Mouse (Mus musculus) C2C12 (cell line): ENCODE measurements around the gene Adat3. TPM values are rescaled to one million over a fixed set of nuclear protein-coding genes. Genes with fewer than 3 reads are reported as not detected.

Experiments used
- H3K27me3 ChIP-seq: one replicate; pipeline ENCODE4 v1.6.1; 2011; ENCODE audit not compliant: control insufficient read depth, insufficient read depth, insufficient read length
- H3K36me3 ChIP-seq: one replicate; pipeline ENCODE4 v1.6.1; 2011; ENCODE audit not compliant: control insufficient read depth, insufficient read depth
- H3K4me3 ChIP-seq: one replicate; pipeline ENCODE4 v1.5.1; 2011; ENCODE audit warnings: mild to moderate bottlenecking, control low read depth; ENCODE audit not compliant: poor library complexity, insufficient read depth, severe bottlenecking
- H3K79me2 ChIP-seq: one replicate; pipeline ENCODE4 v1.6.1; 2011; ENCODE audit not compliant: control insufficient read depth, insufficient read depth
- H3K79me3 ChIP-seq: one replicate; pipeline ENCODE4 v1.6.1; 2011; ENCODE audit warnings: low read depth, control low read depth
- H3ac ChIP-seq: one replicate; pipeline ENCODE3; 2011; ENCODE audit warnings: low read depth; ENCODE audit not compliant: control insufficient read depth, insufficient read length
- CEBPB ChIP-seq: IDR thresholded peaks from one replicate; pipeline ENCODE4 v1.6.1; 2011; ENCODE audit warnings: low read depth, mild to moderate bottlenecking, control low read depth, moderate library complexity
- CTCF ChIP-seq: IDR thresholded peaks from one replicate; pipeline ENCODE4 v1.5.1; 2011; ENCODE audit not compliant: control insufficient read depth, insufficient read depth, insufficient read length
- FOSL1 ChIP-seq: IDR thresholded peaks from one replicate; pipeline ENCODE4 v1.8.0; 2011; ENCODE audit warnings: mild to moderate bottlenecking, low read length; ENCODE audit not compliant: poor library complexity, insufficient read depth, severe bottlenecking
- MAX ChIP-seq: IDR thresholded peaks from one replicate; pipeline ENCODE4 v1.6.1; 2011; ENCODE audit warnings: mild to moderate bottlenecking, control low read depth
- MYOD1 ChIP-seq: IDR thresholded peaks from one replicate; pipeline ENCODE4 v1.6.1; 2011; ENCODE audit warnings: low read depth; ENCODE audit not compliant: control insufficient read depth, insufficient read length
- MYOG ChIP-seq: IDR thresholded peaks from one replicate; pipeline ENCODE4 v1.6.1; 2011; ENCODE audit not compliant: control insufficient read depth, insufficient read length; ENCODE audit errors: extremely low read depth
- USF1 ChIP-seq: IDR thresholded peaks from one replicate; pipeline ENCODE4 v1.6.1; 2011; ENCODE audit warnings: low read depth, mild to moderate bottlenecking, control low read depth, moderate library complexity
- polyA plus RNA-seq: library from polyadenylated mRNA; unstranded; fragments of >200 nt; fragmentation: generic; extraction: Trizol; gene quantifications from one replicate; pipeline ENCODE4 v1.2.1, GENCODE M21; 2012; ENCODE audit warnings: missing spikeins

The Adat3 gene
- polyA plus RNA-seq, 1 experiment = 11.1 TPM

DNA sequence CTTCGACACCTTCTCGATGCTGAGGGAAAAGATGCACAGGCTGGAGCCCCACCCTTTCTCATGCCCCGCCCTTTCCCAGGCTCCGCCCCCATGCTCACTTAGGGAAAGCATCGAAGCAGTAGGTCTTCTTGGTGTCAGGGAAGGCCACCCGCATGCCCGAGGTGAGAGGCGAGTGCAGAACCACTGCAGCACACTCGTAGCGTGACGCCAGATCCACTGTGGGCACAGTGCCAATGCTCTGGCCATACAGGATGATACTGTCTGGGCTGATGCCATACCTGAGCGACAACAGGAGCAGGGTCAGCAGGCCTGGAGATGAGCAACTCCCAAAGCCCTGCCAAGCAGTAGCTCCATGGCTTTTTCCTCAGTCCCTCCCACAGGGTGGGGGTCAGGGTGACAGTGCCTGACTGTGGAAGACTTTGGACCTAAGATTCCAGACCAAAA is 18.6 kb upstream of the Adat3 start:
- H3K36me3 ChIP-seq = peaks cover 13% of the 10 kb centered on the region
- no peak overlapping the region for H3ac ChIP-seq
- peaks cover 12% of the 10 kb centered on the region for H3K79me3 ChIP-seq
- H3K27me3 ChIP-seq = no peaks in the 10 kb centered on the region
- H3K4me3 ChIP-seq = no peak overlapping the region
- peaks cover 32% of the 10 kb centered on the region for H3K79me2 ChIP-seq
- TF ChIP-seq MYOG = no peak
- TF ChIP-seq MYOD1 = no peak
- no peak for TF ChIP-seq CTCF
- no peak for TF ChIP-seq MAX
- no peak for TF ChIP-seq FOSL1
- no peak for TF ChIP-seq CEBPB
- TF ChIP-seq USF1 = no peak

DNA sequence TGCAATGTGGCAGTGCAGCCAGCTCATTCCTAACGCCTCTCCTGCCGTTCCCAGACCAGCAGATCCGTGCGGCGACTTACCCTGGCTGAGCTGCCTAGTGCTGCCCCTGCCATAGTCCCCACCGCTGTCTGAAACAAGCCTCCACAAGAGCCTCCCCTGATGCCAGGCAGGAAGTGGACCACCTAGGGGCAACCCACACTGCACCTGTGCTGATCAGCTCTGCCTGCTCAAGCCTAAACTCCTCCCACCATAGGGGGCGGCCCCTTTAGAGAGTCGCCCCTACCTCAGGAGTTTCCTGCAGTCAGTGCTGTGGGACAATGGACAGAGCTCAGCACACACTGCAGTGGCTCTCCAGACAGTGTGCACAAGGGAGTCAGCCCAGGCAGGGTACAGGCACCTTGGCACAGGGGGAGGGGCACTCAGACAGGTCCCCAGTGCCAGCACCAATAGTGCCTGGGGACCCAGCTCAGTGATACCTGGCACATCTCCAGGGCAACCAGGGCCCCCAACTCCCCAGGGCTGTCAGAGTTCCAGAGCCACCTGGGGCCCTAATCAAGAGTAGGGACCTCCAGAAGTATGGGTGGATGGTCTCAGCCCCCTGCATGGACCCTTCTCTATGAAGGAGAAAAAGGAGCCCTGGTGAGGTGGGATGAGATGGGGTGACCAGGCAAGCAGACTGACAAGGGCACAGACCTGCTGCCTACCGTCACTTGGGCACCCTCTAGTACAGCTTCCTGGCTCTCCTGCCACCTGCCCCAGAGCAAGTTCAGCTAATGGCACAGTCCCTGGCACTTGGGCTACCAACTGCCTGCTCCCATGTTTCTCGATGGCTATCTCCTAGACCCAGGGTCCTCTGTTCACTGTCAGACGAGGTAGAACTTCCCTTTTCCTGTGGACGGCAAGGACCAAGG is 17.8 kb upstream of the Adat3 start:
- no peak for TF ChIP-seq FOSL1
- no peak for TF ChIP-seq USF1
- TF ChIP-seq MAX = no peak
- TF ChIP-seq CEBPB = no peak
- no peak for TF ChIP-seq CTCF
- no peak for TF ChIP-seq MYOG
- TF ChIP-seq MYOD1 = no peak

DNA sequence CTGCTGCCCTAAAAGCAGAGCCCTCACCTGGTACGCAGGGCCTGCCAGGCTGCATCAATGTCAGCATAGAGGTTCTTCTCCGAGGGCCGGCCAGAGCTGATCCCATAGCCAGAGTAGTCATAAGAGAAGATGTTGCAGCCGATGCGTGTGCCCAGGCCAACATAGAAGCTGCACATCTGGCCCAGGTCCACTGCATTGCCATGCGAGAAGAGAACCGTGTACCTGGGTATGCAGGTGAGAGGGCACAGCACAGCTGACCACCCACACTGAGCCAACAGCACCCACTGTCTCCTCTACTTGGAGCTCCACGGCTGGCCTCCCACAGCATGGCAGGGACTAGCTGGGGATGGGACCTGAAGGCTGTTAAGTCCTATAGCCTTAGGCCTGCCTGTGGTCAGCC is 17.1 kb upstream of the Adat3 start:
- TF ChIP-seq FOSL1 (no peak), MYOD1 (no peak), MYOG (no peak), CTCF (no peak), MAX (no peak), CEBPB (no peak)
- Histone ChIP-seq H3K79me2 (peaks cover 42% of the 10 kb centered on the region), H3K4me3 (no peak overlapping the region), H3K79me3 (peaks cover 20% of the 10 kb centered on the region), H3ac (no peak overlapping the region), H3K36me3 (peaks cover 13% of the 10 kb centered on the region), H3K27me3 (no peaks in the 10 kb centered on the region)

More for the DNA sequence above, 17.8 kb upstream of the Adat3 start:
- H3K4me3 ChIP-seq = no peak overlapping the region
- no peak overlapping the region for H3ac ChIP-seq
- H3K79me2 ChIP-seq = peaks cover 40% of the 10 kb centered on the region
- no peaks in the 10 kb centered on the region for H3K27me3 ChIP-seq
- peaks cover 13% of the 10 kb centered on the region for H3K36me3 ChIP-seq
- peaks cover 20% of the 10 kb centered on the region for H3K79me3 ChIP-seq

DNA sequence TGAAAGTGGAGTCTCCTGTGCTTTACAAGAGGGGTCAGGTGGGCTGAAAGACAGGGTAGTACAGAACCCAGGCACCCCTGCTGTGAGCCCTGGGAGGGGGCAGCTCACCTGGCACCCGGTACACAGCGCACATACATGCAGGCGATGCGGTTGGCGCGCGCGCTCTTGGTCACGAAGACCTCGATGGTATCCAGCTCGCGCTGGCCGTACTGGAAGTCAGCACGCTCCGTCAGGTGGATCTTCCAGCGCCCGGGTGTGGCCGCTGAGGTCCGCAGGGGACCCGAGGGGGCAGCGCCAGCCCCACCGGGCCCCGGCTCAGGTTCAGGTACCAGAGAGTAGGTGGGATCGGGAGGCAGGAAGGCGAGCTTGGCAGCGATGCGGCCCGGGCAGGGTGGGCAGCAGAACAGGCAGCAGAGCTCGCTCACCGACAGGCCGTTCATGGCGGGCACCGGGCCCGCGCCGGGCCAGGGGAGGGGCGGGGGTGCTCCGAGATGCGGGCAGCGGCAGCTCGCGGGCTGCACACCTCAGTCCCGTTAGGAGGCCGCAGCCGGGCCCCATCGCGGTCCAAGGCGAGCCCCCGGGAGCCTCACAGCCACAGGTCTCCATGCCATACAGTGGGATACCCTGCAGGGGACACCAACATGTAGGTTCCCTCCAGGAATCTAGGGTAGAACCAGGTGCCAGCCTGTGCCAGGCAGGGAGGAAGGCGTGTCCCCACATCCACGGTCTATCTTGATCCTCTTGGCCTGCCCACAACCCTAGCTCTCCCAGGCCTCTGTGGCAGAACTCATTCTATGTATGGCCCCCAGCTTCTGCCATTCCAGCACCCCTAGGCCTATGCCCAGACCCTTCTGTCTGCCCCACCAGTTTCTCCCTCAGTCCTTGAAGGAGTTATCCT is 16.0 kb upstream of the Adat3 start:
- TF ChIP-seq CTCF (no peak), CEBPB (no peak), MYOG (no peak), MAX (no peak), USF1 (no peak), FOSL1 (no peak), MYOD1 (no peak)
- Histone ChIP-seq H3K79me3 (peaks cover 20% of the 10 kb centered on the region), H3K4me3 (no peak overlapping the region), H3ac (no peak overlapping the region), H3K36me3 (peaks cover 13% of the 10 kb centered on the region), H3K79me2 (peaks cover 42% of the 10 kb centered on the region), H3K27me3 (no peaks in the 10 kb centered on the region)

DNA sequence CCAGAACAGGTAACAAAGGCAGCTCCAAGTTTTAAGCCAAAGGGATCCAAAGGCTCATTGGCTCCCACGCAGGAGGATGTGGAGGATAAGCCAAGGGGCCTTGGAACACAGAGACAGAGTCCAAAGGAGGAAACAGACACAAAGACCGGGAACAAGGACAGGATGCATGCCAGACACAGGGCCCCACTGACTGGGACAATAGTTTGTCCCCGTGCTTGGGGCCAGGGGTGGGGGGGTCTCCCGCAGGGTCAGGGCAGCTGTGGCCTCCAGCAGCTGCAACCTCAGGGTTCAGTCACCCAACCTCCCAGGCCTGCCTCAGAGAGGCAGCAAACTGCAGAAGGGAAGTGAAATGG is 15.4 kb upstream of the Adat3 start:
- peaks cover 20% of the 10 kb centered on the region for H3K79me3 ChIP-seq
- peaks cover 42% of the 10 kb centered on the region for H3K79me2 ChIP-seq
- H3K4me3 ChIP-seq = no peak overlapping the region
- no peak overlapping the region for H3ac ChIP-seq
- TF ChIP-seq MAX (no peak), FOSL1 (no peak), MYOG (no peak), USF1 (no peak), CEBPB (no peak), CTCF (no peak), MYOD1 (no peak)
- H3K27me3 ChIP-seq = no peaks in the 10 kb centered on the region
- peaks cover 13% of the 10 kb centered on the region for H3K36me3 ChIP-seq
